Mouse (Mus musculus) liver, embryonic 11.5 days (tissue): ENCODE results near the gene Pitpnm1. TPM values are rescaled to one million over a fixed set of nuclear protein-coding genes. Genes with fewer than 3 reads are reported as not detected.

ENCODE experiments used
- ATAC-seq: fragments of 200-750 bp; cut with Nextera tagmentation; replicated peaks from 2 replicates; pipeline ENCODE4 v1.8.0; 2017; ENCODE audit warnings: moderate number of reproducible peaks, mild to moderate bottlenecking, moderate TSS enrichment, moderate library complexity; ENCODE audit not compliant: low FRiP score
- DNase-seq: peaks from one replicate; pipeline ENCODE4 v3.0.0-alpha.2; 2017; ENCODE audit warnings: low spot score
- H3K27ac ChIP-seq: fragments of 300-500 bp; sonication (generic); 2 replicates; pipeline ENCODE4 v1.5.1; 2014; ENCODE audit warnings: mild to moderate bottlenecking, low read depth, low read length, control low read depth
- H3K27me3 ChIP-seq: fragments of 300-500 bp; sonication (generic); replicated peaks from 2 replicates; pipeline ENCODE4 v1.6.1; 2014; ENCODE audit warnings: low read length, mixed read lengths; ENCODE audit not compliant: control insufficient read depth, insufficient read depth
- H3K36me3 ChIP-seq: fragments of 300-500 bp; sonication (generic); 2 replicates; pipeline ENCODE4 v1.6.1; 2014; ENCODE audit warnings: mild to moderate bottlenecking, low read length, moderate library complexity, mixed read lengths; ENCODE audit not compliant: control insufficient read depth, insufficient read depth
- H3K4me1 ChIP-seq: fragments of 300-500 bp; sonication (generic); replicated peaks from 2 replicates; pipeline ENCODE4 v1.6.1; 2014; ENCODE audit warnings: low read length, mixed read lengths; ENCODE audit not compliant: control insufficient read depth, insufficient read depth
- H3K4me2 ChIP-seq: fragments of 300-500 bp; sonication (generic); 2 replicates; pipeline ENCODE4 v1.6.1; 2014; ENCODE audit warnings: mild to moderate bottlenecking, control low read depth, moderate library complexity
- H3K4me3 ChIP-seq: fragments of 300-500 bp; sonication (generic); 2 replicates; pipeline ENCODE4 v1.5.1; 2014; ENCODE audit warnings: low read depth, low read length, control low read depth
- H3K9ac ChIP-seq: fragments of 300-500 bp; sonication (generic); 2 replicates; pipeline ENCODE4 v1.6.1; 2014; ENCODE audit warnings: low read depth, low read length, control low read depth
- H3K9me3 ChIP-seq: fragments of 300-500 bp; sonication (generic); 2 replicates; pipeline ENCODE4 v1.6.1; 2016; ENCODE audit warnings: low read length, inconsistent platforms, mixed read lengths; ENCODE audit not compliant: control insufficient read depth
- WGBS: fragments of 180-500 bp; shearing (Covaris S2); extraction: QIAGEN DNeasy Blood & Tissue Kit; methylation state at CpG from one replicate; pipeline ENCODE4 v1.1.7; 2014; 5-methylcytosine and 5-hydroxymethylcytosine counted together
- polyA plus RNA-seq: library from polyadenylated mRNA; unstranded; fragments of >200 nt; fragmentation: Nextera tagmentation; extraction: Ambion mirVana; gene quantifications from 2 replicates; pipeline ENCODE4 v1.2.1, GENCODE M21; 2014

Gene Pitpnm1
- polyA plus RNA-seq, 1 experiment from 2014 or later = 8.0 TPM

DNA sequence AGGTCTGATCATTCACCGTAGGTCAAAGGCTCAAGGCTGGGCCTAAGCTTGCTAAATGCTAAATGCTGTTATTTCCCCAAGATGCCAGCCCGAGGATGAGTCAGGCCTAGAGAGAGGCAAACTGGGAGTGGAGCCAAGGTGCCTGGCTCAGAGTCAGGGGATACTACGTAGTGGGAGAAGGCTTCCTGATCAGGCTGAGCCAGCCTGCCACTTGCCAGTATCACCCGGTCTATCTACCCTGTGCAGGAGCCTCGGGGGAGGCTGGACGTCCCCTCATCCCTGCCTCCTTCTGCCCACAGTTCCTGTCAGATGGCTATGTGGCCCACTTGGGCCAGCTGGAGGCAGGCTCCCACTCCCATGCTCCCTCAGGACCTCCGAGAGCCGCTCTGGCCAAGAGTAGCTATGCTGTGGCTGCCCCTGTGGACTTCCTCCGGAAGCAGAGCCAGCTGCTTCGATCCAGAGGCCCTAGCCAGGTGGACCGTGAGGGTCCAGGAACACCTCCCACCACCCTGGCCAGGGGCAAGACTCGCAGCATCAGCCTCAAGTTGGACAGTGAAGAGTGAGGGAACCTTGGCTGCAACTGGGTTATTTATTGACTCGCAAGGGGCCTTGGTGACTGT lies 13.5 kb downstream of the Pitpnm1 start:
- peaks cover 17% of the 10 kb centered on the region for H3K4me1 ChIP-seq
- H3K9ac ChIP-seq = peak overlapping the region; percentile 52
- peak overlapping the region; percentile 48 for H3K4me2 ChIP-seq

DNA sequence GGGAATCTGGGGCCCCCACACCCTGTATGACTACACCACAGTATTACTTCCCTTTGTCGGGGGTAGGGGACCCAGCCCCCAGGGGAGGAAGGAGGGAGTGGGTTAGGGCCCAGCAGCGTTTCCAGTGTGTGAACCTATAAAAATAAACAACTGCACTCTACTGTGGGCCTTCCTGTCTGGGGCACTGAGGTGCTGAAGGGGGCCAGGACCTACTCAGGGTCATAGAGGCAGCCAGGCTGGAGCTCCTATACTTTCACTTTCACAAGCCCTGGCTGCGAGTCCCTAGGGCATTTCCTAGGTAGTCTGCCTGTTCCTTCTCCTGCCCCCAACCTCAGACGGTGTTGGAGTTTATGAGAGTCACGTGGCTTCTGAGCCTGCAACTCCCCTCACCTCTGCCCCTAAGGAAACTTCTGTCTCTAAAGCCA lies 14.0 kb downstream of the Pitpnm1 start:
- H3K36me3 ChIP-seq = peaks cover 23% of the 10 kb centered on the region
- H3K4me2 ChIP-seq = peak overlapping the region; percentile 48
- 33% methylated on average over 5 of the region's 5 CpGs for WGBS
- H3K9me3 ChIP-seq = no peaks in the 10 kb centered on the region
- ATAC-seq = peak; percentile 38; the same call in 1 of the 2 replicates
- H3K27ac ChIP-seq = peak overlapping the region; percentile 58
- peaks cover 17% of the 10 kb centered on the region for H3K4me1 ChIP-seq
- no peaks in the 10 kb centered on the region for H3K27me3 ChIP-seq
- DNase-seq = no peak
- peak overlapping the region; percentile 11; the same call in 1 of the 2 replicates for H3K4me3 ChIP-seq
- H3K9ac ChIP-seq = peak overlapping the region; percentile 52

More for the DNA sequence above, 13.5 kb downstream of the Pitpnm1 start:
- H3K4me3 ChIP-seq = peak overlapping the region; percentile 7; the same call in 1 of the 2 replicates
- DNase-seq = no peak
- H3K27ac ChIP-seq = peak overlapping the region; percentile 58
- no peaks in the 10 kb centered on the region for H3K27me3 ChIP-seq
- H3K36me3 ChIP-seq = peaks cover 23% of the 10 kb centered on the region
- peak; percentile 64 for ATAC-seq
- WGBS = 57% methylated on average over 13 of the region's 13 CpGs
- no peaks in the 10 kb centered on the region for H3K9me3 ChIP-seq

DNA sequence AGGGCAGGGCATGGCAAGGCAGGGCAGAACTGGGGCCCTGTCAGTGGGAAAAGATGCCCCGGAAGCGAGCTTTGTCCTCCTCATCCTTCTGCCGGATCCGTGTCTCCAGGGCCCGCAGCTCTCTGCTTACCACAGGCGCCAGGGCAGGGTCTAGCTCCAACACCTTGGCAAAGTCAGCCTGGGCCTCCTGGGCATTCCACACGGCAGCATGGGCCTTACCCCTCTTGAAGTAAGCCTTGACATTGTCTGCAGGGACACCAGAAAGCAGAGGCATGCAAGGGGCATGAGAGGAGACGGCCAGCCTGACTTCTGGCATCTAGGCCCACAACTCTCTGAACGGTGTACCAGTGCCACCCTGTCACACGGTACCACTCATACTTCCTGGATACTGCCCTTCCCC lies 14.8 kb downstream of the Pitpnm1 start:
- WGBS = 84% methylated on average over 10 of the region's 10 CpGs
- Histone ChIP-seq H3K4me1 (peaks cover 17% of the 10 kb centered on the region), H3K9me3 (no peaks in the 10 kb centered on the region), H3K4me2 (no peak overlapping the region), H3K27ac (no peak overlapping the region), H3K9ac (peak overlapping the region; percentile 52; the same call in 1 of the 2 replicates), H3K36me3 (peaks cover 23% of the 10 kb centered on the region), H3K27me3 (no peaks in the 10 kb centered on the region), H3K4me3 (no peak overlapping the region)
- ATAC-seq = no peak
- DNase-seq = no peak

DNA sequence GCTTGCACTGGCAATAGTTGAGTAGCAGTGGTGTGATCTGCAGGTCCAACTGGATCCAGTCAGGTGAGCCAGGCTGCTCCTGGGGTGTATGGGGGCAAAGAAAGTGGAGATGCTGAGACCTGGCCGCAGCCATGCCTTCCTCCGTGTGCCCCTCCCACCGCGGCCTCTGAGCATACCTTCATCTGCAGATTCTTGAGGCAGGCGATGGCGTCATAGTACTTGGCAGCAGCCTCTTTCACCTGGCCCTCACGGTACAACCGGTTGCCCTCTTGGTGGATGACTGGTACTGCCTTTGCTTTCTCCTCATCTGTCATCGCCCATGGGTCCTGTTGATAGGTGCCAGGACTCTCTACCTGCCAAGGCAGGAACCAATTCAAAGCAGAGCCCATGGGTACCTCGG lies 15.3 kb downstream of the Pitpnm1 start:
- H3K27me3 ChIP-seq = no peaks in the 10 kb centered on the region
- WGBS = 93% methylated on average over 10 of the region's 10 CpGs
- ATAC-seq = no peak
- peaks cover 23% of the 10 kb centered on the region for H3K36me3 ChIP-seq
- no peak for DNase-seq
- H3K4me1 ChIP-seq = peaks cover 19% of the 10 kb centered on the region
- no peak overlapping the region for H3K4me2 ChIP-seq
- H3K9me3 ChIP-seq = no peaks in the 10 kb centered on the region
- H3K9ac ChIP-seq = no peak overlapping the region
- no peak overlapping the region for H3K27ac ChIP-seq
- no peak overlapping the region for H3K4me3 ChIP-seq

DNA sequence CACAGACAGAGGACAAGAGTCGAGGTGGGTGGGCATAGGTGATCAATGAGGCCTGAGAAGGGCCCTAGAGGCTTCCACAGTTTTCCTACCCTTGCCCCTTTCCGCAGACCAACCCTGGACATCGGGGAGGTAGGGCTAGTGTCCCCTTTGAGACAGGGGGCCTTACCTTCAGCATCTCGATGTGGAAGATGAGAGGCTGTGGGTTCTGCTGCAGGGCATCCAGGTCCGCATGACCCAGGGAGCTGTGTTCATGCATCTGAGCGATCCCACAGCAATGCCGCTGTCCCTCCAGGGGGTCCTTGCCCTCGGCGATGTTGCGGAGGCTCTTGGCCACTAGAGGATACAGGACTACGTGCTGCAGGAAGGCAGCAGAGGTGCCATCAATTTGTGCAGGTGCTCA lies 16.0 kb downstream of the Pitpnm1 start:
- no peaks in the 10 kb centered on the region for H3K27me3 ChIP-seq
- H3K4me1 ChIP-seq = peaks cover 23% of the 10 kb centered on the region
- DNase-seq (no peak), ATAC-seq (no peak)
- H3K36me3 ChIP-seq = peaks cover 23% of the 10 kb centered on the region
- no peak overlapping the region for H3K4me2 ChIP-seq
- no peak overlapping the region for H3K4me3 ChIP-seq
- H3K27ac ChIP-seq = no peak overlapping the region
- no peaks in the 10 kb centered on the region for H3K9me3 ChIP-seq
- no peak overlapping the region for H3K9ac ChIP-seq
- WGBS = 81% methylated on average over 11 of the region's 11 CpGs

DNA sequence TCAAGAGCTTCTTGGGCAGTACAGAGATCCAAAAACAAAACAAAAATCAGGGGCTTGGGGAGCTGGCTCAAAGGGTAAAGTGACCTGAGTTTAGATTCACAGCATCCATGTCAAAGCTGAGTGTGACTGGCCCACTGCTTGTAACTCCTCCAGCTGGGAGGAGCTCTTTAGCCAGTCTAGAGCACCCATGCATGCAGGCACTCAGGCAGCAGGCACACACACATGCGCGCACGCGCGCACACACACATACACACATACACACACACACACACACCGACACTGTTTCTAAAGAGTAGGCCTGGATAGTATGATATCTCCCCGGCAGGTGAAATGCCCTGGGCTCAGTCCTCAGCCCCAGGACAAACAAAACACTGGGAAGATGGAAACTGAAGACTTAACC lies 17.2 kb downstream of the Pitpnm1 start:
- no peaks in the 10 kb centered on the region for H3K27me3 ChIP-seq
- WGBS = 97% methylated on average over 7 of the region's 7 CpGs
- peaks cover 26% of the 10 kb centered on the region for H3K4me1 ChIP-seq
- no peak overlapping the region for H3K9ac ChIP-seq
- no peak overlapping the region for H3K4me3 ChIP-seq
- H3K36me3 ChIP-seq = peaks cover 23% of the 10 kb centered on the region
- H3K4me2 ChIP-seq = no peak overlapping the region
- ATAC-seq = no peak
- DNase-seq = no peak
- no peaks in the 10 kb centered on the region for H3K9me3 ChIP-seq
- H3K27ac ChIP-seq = no peak overlapping the region

DNA sequence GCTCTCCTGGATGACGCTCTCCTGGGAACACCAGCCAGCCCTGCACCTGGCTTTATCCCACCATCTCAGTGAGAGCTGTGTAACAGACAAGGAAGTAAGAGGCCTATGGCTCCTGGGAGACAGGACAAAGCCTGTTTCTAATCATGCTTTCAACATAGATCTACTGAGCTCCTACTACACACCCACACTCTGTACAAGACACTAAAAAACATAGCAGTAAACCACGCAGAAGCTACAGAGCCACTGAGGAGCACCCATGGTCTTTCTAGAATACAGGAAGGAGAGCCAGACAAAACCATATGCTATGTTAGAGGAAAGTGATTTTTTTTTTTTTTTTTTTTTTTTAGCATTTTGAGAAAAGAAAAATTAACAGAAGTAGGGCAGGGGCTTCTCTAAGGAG lies 18.6 kb downstream of the Pitpnm1 start:
- no peaks in the 10 kb centered on the region for H3K27me3 ChIP-seq
- no peak for ATAC-seq
- 86% methylated on average over 2 of the region's 2 CpGs for WGBS
- no peak overlapping the region for H3K9ac ChIP-seq
- no peak overlapping the region for H3K4me2 ChIP-seq
- H3K4me3 ChIP-seq = no peak overlapping the region
- H3K4me1 ChIP-seq = peaks cover 26% of the 10 kb centered on the region
- H3K9me3 ChIP-seq = no peaks in the 10 kb centered on the region
- no peak overlapping the region; the same call in 1 of the 2 replicates for H3K27ac ChIP-seq
- no peak for DNase-seq
- H3K36me3 ChIP-seq = peaks cover 23% of the 10 kb centered on the region

DNA sequence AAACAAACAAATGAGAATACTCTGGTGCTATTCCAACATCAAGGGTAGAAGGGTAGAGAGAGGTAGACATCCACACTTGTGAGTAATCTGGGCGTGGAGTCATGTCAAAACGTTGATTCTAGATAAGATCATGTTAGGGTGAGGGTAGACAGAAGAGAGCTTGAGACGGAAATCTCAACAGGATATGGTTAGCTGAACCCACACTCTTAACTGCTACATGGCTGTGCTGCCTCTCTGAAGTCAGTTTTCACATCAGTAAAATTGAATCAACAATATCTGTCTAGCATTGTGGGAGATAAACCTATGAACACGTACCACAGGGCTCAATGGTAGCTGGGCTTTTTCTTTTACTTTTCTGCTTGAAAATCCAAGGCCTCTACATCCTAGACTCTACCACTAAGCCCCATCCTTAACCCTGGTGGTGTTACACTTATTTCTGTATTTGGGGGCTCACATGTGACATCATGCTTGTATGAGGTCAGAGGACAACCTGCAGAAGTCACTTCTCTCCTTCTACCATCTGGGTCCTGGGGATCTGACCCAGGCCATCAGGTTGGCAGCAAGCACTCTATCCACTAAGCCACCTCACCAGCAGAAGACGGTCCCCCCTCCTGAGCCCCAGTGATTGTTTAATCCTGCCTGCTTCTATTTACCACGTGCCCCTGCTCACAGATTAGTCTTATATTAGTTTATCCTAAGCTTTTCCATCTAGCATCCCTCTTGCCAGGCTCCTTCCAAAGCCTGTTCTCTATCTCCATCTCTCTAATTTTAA lies 20.1 kb downstream of the Pitpnm1 start:
- no peak overlapping the region for H3K9ac ChIP-seq
- 70% methylated on average over 6 of the region's 6 CpGs for WGBS
- ATAC-seq (no peak), DNase-seq (no peak)
- no peak overlapping the region for H3K4me3 ChIP-seq
- H3K9me3 ChIP-seq = no peaks in the 10 kb centered on the region
- peaks cover 8% of the 10 kb centered on the region for H3K36me3 ChIP-seq
- H3K27ac ChIP-seq = no peak overlapping the region
- H3K27me3 ChIP-seq = no peaks in the 10 kb centered on the region
- peak overlapping the region; percentile 57 for H3K4me2 ChIP-seq
- H3K4me1 ChIP-seq = peaks cover 14% of the 10 kb centered on the region
